Mouse (Mus musculus) pancreas, adult 10 weeks (tissue): ENCODE results near the gene Dlx6. TPM values are rescaled to one million over a fixed set of nuclear protein-coding genes. Genes with fewer than 3 reads are reported as not detected.

Experiments
- polyA plus RNA-seq: library from polyadenylated mRNA; stranded (reverse); fragments of 350-450 nt; fragmentation: Illumina TruSeq; extraction: RNeasy Lipid Tissue Mini Kit (QIAGEN cat#74804); gene quantifications from one replicate; pipeline ENCODE4 v1.2.3, GENCODE M21; 2015; ENCODE audit warnings: low read depth, low replicate concordance; ENCODE audit not compliant: insufficient read depth

Gene Dlx6
- not detected for polyA plus RNA-seq

DNA sequence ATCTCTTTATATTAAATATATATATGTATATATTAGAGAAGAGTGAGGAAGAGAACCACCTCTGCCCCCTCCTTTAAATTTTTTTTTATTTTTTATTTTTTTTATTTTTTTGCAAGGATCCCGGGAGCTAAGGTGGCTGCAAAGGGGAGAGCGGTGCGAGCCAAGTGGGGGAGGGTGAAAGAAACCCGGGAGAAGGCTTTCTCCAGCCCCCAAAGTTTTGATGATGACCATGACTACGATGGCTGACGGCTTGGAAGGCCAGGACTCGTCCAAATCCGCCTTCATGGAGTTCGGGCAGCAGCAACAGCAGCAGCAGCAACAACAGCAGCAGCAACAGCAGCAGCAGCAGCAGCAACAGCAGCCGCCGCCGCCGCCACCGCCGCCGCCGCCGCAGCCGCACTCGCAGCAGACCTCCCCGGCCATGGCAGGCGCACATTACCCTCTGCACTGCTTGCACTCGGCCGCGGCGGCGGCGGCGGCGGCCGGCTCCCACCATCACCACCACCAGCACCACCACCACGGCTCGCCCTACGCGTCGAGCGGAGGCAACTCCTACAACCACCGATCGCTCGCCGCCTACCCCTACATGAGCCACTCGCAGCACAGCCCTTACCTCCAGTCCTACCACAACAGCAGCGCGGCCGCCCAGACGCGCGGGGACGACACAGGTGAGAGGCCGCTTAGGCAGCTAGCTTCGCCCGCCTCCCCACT is at the start of gene Dlx6:
TSS of gene Dlx6 (plus strand) at position 175 of the 711 bp plus-strand sequence.

DNA sequence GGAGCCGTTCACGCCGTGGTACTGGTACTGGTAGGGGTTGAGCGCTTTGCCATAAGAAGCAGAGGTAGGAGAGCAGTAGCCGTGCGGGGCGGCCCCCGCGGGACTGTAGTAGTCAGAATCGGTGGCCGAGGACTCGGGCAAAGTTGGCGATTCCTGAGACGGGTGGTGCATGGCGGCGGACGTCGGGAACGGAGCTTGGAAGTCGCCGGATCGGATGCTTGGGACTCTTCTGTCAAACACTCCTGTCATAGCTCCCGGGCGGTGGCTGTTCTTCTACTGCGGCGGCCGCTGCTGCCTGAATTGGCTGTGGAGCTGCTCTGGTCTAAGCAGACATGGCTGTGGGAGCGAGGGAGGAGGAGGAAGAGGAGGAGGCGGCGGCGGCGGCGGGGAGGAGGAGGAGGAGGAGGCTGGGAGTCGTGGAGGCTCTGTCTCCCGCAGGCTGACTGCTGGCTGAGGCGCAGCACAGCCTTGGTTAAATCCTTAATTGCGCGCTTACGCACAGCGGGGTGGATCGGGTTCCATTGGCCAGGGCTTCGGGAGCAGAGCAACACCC is 18.6 kb downstream of the Dlx6 start, which contains the start of gene Dlx5:
TSS of gene Dlx5 (minus strand) at position 448 of the 553 bp plus-strand sequence.

Other genes with a start within 250 kb of the Dlx6 start
- gene Dlx5, start 18.8 kb downstream of the Dlx6 start, polyA plus RNA-seq: not detected
- 0.85 TPM for gene Sdhaf3, start 92.7 kb downstream of the Dlx6 start, polyA plus RNA-seq